Mouse (Mus musculus): ENCODE results near the gene Mdh2.
A peak's percentile ranks its signal among the peaks of the same experiment; 100 is the strongest.

The Mdh2 gene

GRCm38 (mm10) chr5:135777796-135778470 lies 347 bp upstream of the Mdh2 start, which contains the start of gene Styxl1:
Gene Styxl1, minus strand, starts transcription at chr5:135778385.
- no peak for DNase-seq

GRCm38 (mm10) chr5:135780331-135780730 lies 2.1 kb downstream of the Mdh2 start:
- no peak for DNase-seq

GRCm38 (mm10) chr5:135782901-135783300 lies 4.6 kb downstream of the Mdh2 start:
- DNase-seq: no peak

- DNase-seq: peak; percentile 83
These were observed 15.9 kb downstream of the Mdh2 start for GRCm38 (mm10) chr5:135793996-135794858.

- no peak for DNase-seq
These were observed 16.5 kb downstream of the Mdh2 start for GRCm38 (mm10) chr5:135794859-135795181.

- no peak for DNase-seq
These were observed 21.5 kb downstream of the Mdh2 start for GRCm38 (mm10) chr5:135799746-135800145.

- DNase-seq: no peak
These were observed 22.6 kb downstream of the Mdh2 start for GRCm38 (mm10) chr5:135800927-135801326.

- no peak for DNase-seq
These were observed 24.4 kb downstream of the Mdh2 start for GRCm38 (mm10) chr5:135802641-135803040.

- DNase-seq: no peak
These were observed 24.9 kb downstream of the Mdh2 start for GRCm38 (mm10) chr5:135803135-135803534.

GRCm38 (mm10) chr5:135803676-135804075 lies 25.4 kb downstream of the Mdh2 start:
- DNase-seq: no peak

GRCm38 (mm10) chr5:135804735-135805134 lies 26.5 kb downstream of the Mdh2 start:
- DNase-seq: no peak

- DNase-seq: peak; percentile 93
These were observed 28.4 kb downstream of the Mdh2 start, which contains the start of gene Srrm3 for GRCm38 (mm10) chr5:135806555-135807262. Gene Srrm3, plus strand, starts transcription at chr5:135806890.

GRCm38 (mm10) chr5:135807263-135807637 lies 29.0 kb downstream of the Mdh2 start:
- no peak for DNase-seq

- no peak for DNase-seq
These were observed 34.7 kb downstream of the Mdh2 start for GRCm38 (mm10) chr5:135812991-135813390.

- DNase-seq: no peak
These were observed 40.2 kb downstream of the Mdh2 start for GRCm38 (mm10) chr5:135818491-135818890.

GRCm38 (mm10) chr5:135822316-135822944 lies 44.1 kb downstream of the Mdh2 start:
- no peak for DNase-seq

- no peak for DNase-seq
These were observed 46.2 kb downstream of the Mdh2 start for GRCm38 (mm10) chr5:135824517-135824916.

- no peak for DNase-seq
These were observed 47.9 kb downstream of the Mdh2 start for GRCm38 (mm10) chr5:135826225-135826624.

- no peak for DNase-seq
These were observed 51.1 kb downstream of the Mdh2 start for GRCm38 (mm10) chr5:135829381-135829780.

- DNase-seq: no peak
These were observed 54.4 kb downstream of the Mdh2 start for GRCm38 (mm10) chr5:135832729-135833128.

- DNase-seq: peak; percentile 52
These were observed 56.6 kb downstream of the Mdh2 start for GRCm38 (mm10) chr5:135834769-135835491.

GRCm38 (mm10) chr5:135835492-135835858 lies 57.2 kb downstream of the Mdh2 start:
- DNase-seq: peak; percentile 7
